Mouse (Mus musculus): Measurements from ENCODE around the gene Rab2b. TPM values are rescaled to one million over a fixed set of nuclear protein-coding genes. Genes with fewer than 3 reads are reported as not detected.
A peak's percentile ranks its signal among the peaks of the same experiment; 100 is the strongest.
"Not testable (repeated sequence)": the region's sequence is repeated elsewhere in the genome, so short reads cannot be mapped to it uniquely, and the experiment has no call there.

Gene Rab2b
- polyA plus RNA-seq, 1 experiment, result 5.5 TPM

- Histone ChIP-seq H3K4me3 (ENCODE audit: insufficient read depth, poor library complexity, severe bottlenecking) (no peak overlapping the region), H3K27me3 (ENCODE audit: control insufficient read depth, insufficient read depth, insufficient read length) (no peaks in the 10 kb centered on the region), H3K36me3 (ENCODE audit: control insufficient read depth, insufficient read depth) (peaks cover 6% of the 10 kb centered on the region), H3ac (ENCODE audit: control insufficient read depth, insufficient read length, low read depth) (no peak overlapping the region), H3K79me3 (ENCODE audit: low read depth) (no peaks in the 10 kb centered on the region), H3K79me2 (ENCODE audit: control insufficient read depth, insufficient read depth) (peaks cover 9% of the 10 kb centered on the region)
- no peak for TF ChIP-seq FOSL1 (IDR thresholded peaks at IDR 0.05; ENCODE audit: insufficient read depth, low read length, poor library complexity, severe bottlenecking)
- TF ChIP-seq USF1 (IDR thresholded peaks at IDR 0.05; ENCODE audit: low read depth), result no peak
- TF ChIP-seq MYOD1 (IDR thresholded peaks at IDR 0.05; ENCODE audit: control insufficient read depth, insufficient read length, low read depth), result no peak
- no peak for TF ChIP-seq MAX (IDR thresholded peaks at IDR 0.05)
These were observed 34.8 kb upstream of the Rab2b start for GRCm38 (mm10) chr14:52313931-52314807.

- no peak overlapping the region for H3ac ChIP-seq (ENCODE audit: control insufficient read depth, insufficient read length, low read depth)
- H3K4me3 ChIP-seq (ENCODE audit: insufficient read depth, poor library complexity, severe bottlenecking), result no peak overlapping the region
- H3K27me3 ChIP-seq (ENCODE audit: control insufficient read depth, insufficient read depth, insufficient read length), result no peaks in the 10 kb centered on the region
- peaks cover 6% of the 10 kb centered on the region for H3K36me3 ChIP-seq (ENCODE audit: control insufficient read depth, insufficient read depth)
- no peaks in the 10 kb centered on the region for H3K79me3 ChIP-seq (ENCODE audit: low read depth)
- TF ChIP-seq MAX (IDR thresholded peaks at IDR 0.05) (no peak), FOSL1 (IDR thresholded peaks at IDR 0.05; ENCODE audit: insufficient read depth, low read length, poor library complexity, severe bottlenecking) (no peak), CTCF (IDR thresholded peaks at IDR 0.05; ENCODE audit: control insufficient read depth, insufficient read depth, insufficient read length) (no peak), USF1 (IDR thresholded peaks at IDR 0.05; ENCODE audit: low read depth) (no peak), MYOD1 (IDR thresholded peaks at IDR 0.05; ENCODE audit: control insufficient read depth, insufficient read length, low read depth) (no peak), MYOG (IDR thresholded peaks at IDR 0.05; ENCODE audit: control insufficient read depth, extremely low read depth, insufficient read length) (no peak), CEBPB (IDR thresholded peaks at IDR 0.05; ENCODE audit: low read depth) (no peak)
- peaks cover 9% of the 10 kb centered on the region for H3K79me2 ChIP-seq (ENCODE audit: control insufficient read depth, insufficient read depth)
These were observed 31.6 kb upstream of the Rab2b start for GRCm38 (mm10) chr14:52310906-52311305.

- not testable (repeated sequence) for H3ac ChIP-seq (ENCODE audit: control insufficient read depth, insufficient read length, low read depth); H3K79me3 ChIP-seq (ENCODE audit: low read depth); H3K36me3 ChIP-seq (ENCODE audit: control insufficient read depth, insufficient read depth); H3K4me3 ChIP-seq (ENCODE audit: insufficient read depth, poor library complexity, severe bottlenecking); H3K79me2 ChIP-seq (ENCODE audit: control insufficient read depth, insufficient read depth); H3K27me3 ChIP-seq (ENCODE audit: control insufficient read depth, insufficient read depth, insufficient read length)
These were observed 31.0 kb upstream of the Rab2b start for GRCm38 (mm10) chr14:52310343-52310742.

GRCm38 (mm10) chr14:52306100-52306499 is 26.8 kb upstream of the Rab2b start:
- H3ac ChIP-seq (ENCODE audit: control insufficient read depth, insufficient read length, low read depth), result no peak overlapping the region
- H3K79me2 ChIP-seq (ENCODE audit: control insufficient read depth, insufficient read depth), result peaks cover 34% of the 10 kb centered on the region
- H3K36me3 ChIP-seq (ENCODE audit: control insufficient read depth, insufficient read depth), result peaks cover 4% of the 10 kb centered on the region
- no peak for TF ChIP-seq USF1 (IDR thresholded peaks at IDR 0.05; ENCODE audit: low read depth)
- no peak for TF ChIP-seq CEBPB (IDR thresholded peaks at IDR 0.05; ENCODE audit: low read depth)
- no peak for TF ChIP-seq MYOG (IDR thresholded peaks at IDR 0.05; ENCODE audit: control insufficient read depth, extremely low read depth, insufficient read length)
- TF ChIP-seq MYOD1 (IDR thresholded peaks at IDR 0.05; ENCODE audit: control insufficient read depth, insufficient read length, low read depth), result no peak
- TF ChIP-seq MAX (IDR thresholded peaks at IDR 0.05), result no peak
- no peak for TF ChIP-seq FOSL1 (IDR thresholded peaks at IDR 0.05; ENCODE audit: insufficient read depth, low read length, poor library complexity, severe bottlenecking)
- no peak for TF ChIP-seq CTCF (IDR thresholded peaks at IDR 0.05; ENCODE audit: control insufficient read depth, insufficient read depth, insufficient read length)
- H3K27me3 ChIP-seq (ENCODE audit: control insufficient read depth, insufficient read depth, insufficient read length), result no peaks in the 10 kb centered on the region
- peaks cover 18% of the 10 kb centered on the region for H3K79me3 ChIP-seq (ENCODE audit: low read depth)
- no peak overlapping the region for H3K4me3 ChIP-seq (ENCODE audit: insufficient read depth, poor library complexity, severe bottlenecking)

GRCm38 (mm10) chr14:52304644-52305271 is 25.4 kb upstream of the Rab2b start, which contains the start of gene Mettl3:
TSS of gene Mettl3 (minus strand) at chr14:52305128.
- TF ChIP-seq MAX (IDR thresholded peaks at IDR 0.05), result peak; percentile 84
- no peak for TF ChIP-seq MYOG (IDR thresholded peaks at IDR 0.05; ENCODE audit: control insufficient read depth, extremely low read depth, insufficient read length)
- Histone ChIP-seq H3ac (ENCODE audit: control insufficient read depth, insufficient read length, low read depth) (peak within 1 kb of the TSS; percentile 92), H3K4me3 (ENCODE audit: insufficient read depth, poor library complexity, severe bottlenecking) (peak within 1 kb of the TSS; percentile 76)

GRCm38 (mm10) chr14:52303517-52303916 is 24.2 kb upstream of the Rab2b start:
- H3K79me2 ChIP-seq (ENCODE audit: control insufficient read depth, insufficient read depth), result peaks cover 39% of the 10 kb centered on the region
- H3K4me3 ChIP-seq (ENCODE audit: insufficient read depth, poor library complexity, severe bottlenecking); H3ac ChIP-seq (ENCODE audit: control insufficient read depth, insufficient read length, low read depth); H3K27me3 ChIP-seq (ENCODE audit: control insufficient read depth, insufficient read depth, insufficient read length): not testable (repeated sequence)
- H3K36me3 ChIP-seq (ENCODE audit: control insufficient read depth, insufficient read depth), result peaks cover 23% of the 10 kb centered on the region
- peaks cover 18% of the 10 kb centered on the region for H3K79me3 ChIP-seq (ENCODE audit: low read depth)

More at GRCm38 (mm10) chr14:52304644-52305271, 25.4 kb upstream of the Rab2b start, which contains the start of gene Mettl3:
- H3K27me3 ChIP-seq (ENCODE audit: control insufficient read depth, insufficient read depth, insufficient read length), result no peaks in the 10 kb centered on the region
- H3K79me2 ChIP-seq (ENCODE audit: control insufficient read depth, insufficient read depth), result peaks cover 39% of the 10 kb centered on the region
- peaks cover 12% of the 10 kb centered on the region for H3K36me3 ChIP-seq (ENCODE audit: control insufficient read depth, insufficient read depth)
- peaks cover 18% of the 10 kb centered on the region for H3K79me3 ChIP-seq (ENCODE audit: low read depth)
